In genomic region chr9:44582390-44582789, GRCm38 (mm10) we compare ENCODE assay signal across 14 mouse cellular contexts. TPM values are rescaled to one million over a fixed set of nuclear protein-coding genes. Genes with fewer than 3 reads are reported as not detected.
DNase-seq lines count a peak whose midpoint lies in the region; ATAC-seq and TF ChIP-seq lines count a peak whose summit lies in the region.
"Had no signal": no experiment of that assay in that cellular context is flagged by ENCODE, and none has a peak within 500 bp of the region (broad histone marks: within the 10 kb centered on the region; RNA-seq: fewer than 3 reads in every experiment).

No protein-coding gene starts in this region.

- H3K4me2 ChIP-seq in embryonic facial prominence, embryonic 14.5 days (ENCODE audit: low read depth, low read length), result no peak overlapping the region
- no peak overlapping the region for H3K4me2 ChIP-seq in forebrain, postnatal 0 days (ENCODE audit: low read depth)

- DNase-seq in embryonic facial prominence, embryonic 14.5 days (ENCODE audit: low spot score), result peak; percentile 24
- DNase-seq in embryonic facial prominence, embryonic 10.5 days (ENCODE audit: low spot score), result no peak
- DNase-seq in lung, postnatal 4 days, result peak; percentile 49 to 55
- peak; percentile 59 to 76 for DNase-seq in spleen, postnatal 4 days (ENCODE audit: low spot score in 2 of 2)
- no peak for DNase-seq in yolk sac, embryonic 10.5 days (ENCODE audit: low spot score)
- no peak for DNase-seq in testis, postnatal 10 days (ENCODE audit: low spot score)
- DNase-seq in forebrain, postnatal 0 days, result no peak
- DNase-seq: cerebellum, postnatal 14 days; gastrocnemius, postnatal 36 days; kidney, postnatal 25 days; midbrain, embryonic 14.5 days; right cerebral cortex, adult 18-20 months had no signal

- H3K9ac ChIP-seq in embryonic facial prominence, embryonic 14.5 days (ENCODE audit: low read depth, low read length), result no peak overlapping the region
- H3K9ac ChIP-seq in forebrain, postnatal 0 days, result no peak overlapping the region

- WGBS in embryonic facial prominence, embryonic 14.5 days, result 80% methylated on average over 16 of the region's 16 CpGs
- 87% methylated on average over 16 of the region's 16 CpGs for WGBS in embryonic facial prominence, embryonic 10.5 days
- 92% methylated on average over 16 of the region's 16 CpGs for WGBS in forebrain, postnatal 0 days

- H3K9me3 ChIP-seq in embryonic facial prominence, embryonic 14.5 days (ENCODE audit: control insufficient read depth, low read length), result 0 out of 2 replicates have a peak, but pooled peaks cover 6% of the 10 kb centered on the region
- peaks cover 7% of the 10 kb centered on the region; the same call in 1 of the 2 replicates for H3K9me3 ChIP-seq in embryonic facial prominence, embryonic 10.5 days
- H3K9me3 ChIP-seq in forebrain, postnatal 0 days (ENCODE audit: low read length), result peaks cover 4% of the 10 kb centered on the region; the same call in 1 of the 2 replicates

- H3K36me3 ChIP-seq in embryonic facial prominence, embryonic 14.5 days (ENCODE audit: control insufficient read depth, insufficient read depth, low read length), result no peaks in the 10 kb centered on the region
- no peaks in the 10 kb centered on the region for H3K36me3 ChIP-seq in embryonic facial prominence, embryonic 10.5 days (replicated peaks)
- no peaks in the 10 kb centered on the region for H3K36me3 ChIP-seq in forebrain, postnatal 0 days (ENCODE audit: insufficient read depth)

- ATAC-seq in embryonic facial prominence, embryonic 14.5 days (ENCODE audit: low read depth), result no peak
- peak; percentile 80 for ATAC-seq in granulocyte monocyte progenitor cell, adult 5-6 weeks (replicated peaks; ENCODE audit: poor library complexity, severe bottlenecking)
- no peak for ATAC-seq in forebrain, postnatal 0 days

- H3K4me1 ChIP-seq in embryonic facial prominence, embryonic 14.5 days (ENCODE audit: control insufficient read depth, insufficient read depth, low read length), result no peaks in the 10 kb centered on the region
- H3K4me1 ChIP-seq in embryonic facial prominence, embryonic 10.5 days, result peaks cover 10% of the 10 kb centered on the region
- H3K4me1 ChIP-seq in forebrain, postnatal 0 days (ENCODE audit: insufficient read depth), result no peaks in the 10 kb centered on the region

- no peak for TF ChIP-seq CTCF in forebrain, postnatal 0 days (IDR thresholded peaks at IDR 0.05; ENCODE audit: low read depth)

- H3K27ac ChIP-seq in embryonic facial prominence, embryonic 14.5 days (replicated peaks; ENCODE audit: low read depth, low read length), result no peak overlapping the region
- no peak overlapping the region for H3K27ac ChIP-seq in embryonic facial prominence, embryonic 10.5 days (replicated peaks)
- no peak overlapping the region for H3K27ac ChIP-seq in forebrain, postnatal 0 days (ENCODE audit: low read depth, low read length)

- H3K27me3 ChIP-seq in embryonic facial prominence, embryonic 14.5 days (replicated peaks; ENCODE audit: control insufficient read depth, insufficient read depth, low read length), result no peaks in the 10 kb centered on the region
- H3K27me3 ChIP-seq in embryonic facial prominence, embryonic 10.5 days (replicated peaks; ENCODE audit: low read depth, poor library complexity, severe bottlenecking), result no peaks in the 10 kb centered on the region
- H3K27me3 ChIP-seq in forebrain, postnatal 0 days (ENCODE audit: insufficient read depth, low read length), result no peaks in the 10 kb centered on the region

- no peak overlapping the region for H3K4me3 ChIP-seq in embryonic facial prominence, embryonic 14.5 days (ENCODE audit: low read depth, low read length)
- H3K4me3 ChIP-seq in embryonic facial prominence, embryonic 10.5 days, result no peak overlapping the region
- no peak overlapping the region for H3K4me3 ChIP-seq in forebrain, postnatal 0 days (ENCODE audit: low read depth, low read length)

RNA-seq across cellular contexts. Expression of gene Cxcr5, which starts 20.7 kb away (rescaled TPM):
- 0.13 and 0.35 TPM in 2 replicates for polyA plus RNA-seq in embryonic facial prominence, embryonic 14.5 days (2014; fragmentation: Nextera tagmentation; extraction: Ambion mirVana)
- polyA plus RNA-seq in embryonic facial prominence, embryonic 10.5 days (2016; fragmentation: Nextera tagmentation; extraction: Ambion mirVana), result not detected in 2 replicates
- not detected in 2 replicates for total RNA-seq in granulocyte monocyte progenitor cell, adult 5-6 weeks (2014; fragmentation: Nextera tagmentation)
- total RNA-seq in granulocyte monocyte progenitor cell, adult 5-6 weeks (2017), result not detected in 2 replicates
- not detected in 2 replicates for total RNA-seq in forebrain, postnatal 0 days (2014; rRNA removed)
- polyA plus RNA-seq in forebrain, postnatal 0 days (2015; fragmentation: Nextera tagmentation; extraction: Ambion mirVana), result not detected in 2 replicates
- total RNA-seq: gastrocnemius, postnatal 36 days; left cerebral cortex, postnatal 36 days had no signal
- polyA plus RNA-seq: midbrain, embryonic 14.5 days had no signal

RNA-seq across cellular contexts. Expression of gene Ddx6, which starts 22.3 kb away (rescaled TPM):
- 16.1 and 18.2 TPM in 2 replicates for polyA plus RNA-seq in embryonic facial prominence, embryonic 14.5 days (2014; fragmentation: Nextera tagmentation; extraction: Ambion mirVana)
- 21.8 and 23.5 TPM in 2 replicates for polyA plus RNA-seq in embryonic facial prominence, embryonic 10.5 days (2016; fragmentation: Nextera tagmentation; extraction: Ambion mirVana)
- total RNA-seq in granulocyte monocyte progenitor cell, adult 5-6 weeks (2014; fragmentation: Nextera tagmentation), result 72.4 and 75.7 TPM in 2 replicates
- total RNA-seq in granulocyte monocyte progenitor cell, adult 5-6 weeks (2017), result 79.6 and 80.6 TPM in 2 replicates
- total RNA-seq in forebrain, postnatal 0 days (2014; rRNA removed), result 59.2 and 76.2 TPM in 2 replicates
- 11.1 and 18.3 TPM in 2 replicates for polyA plus RNA-seq in forebrain, postnatal 0 days (2015; fragmentation: Nextera tagmentation; extraction: Ambion mirVana)

Comparison
In these comparisons a context has a peak if more than half of its experiments do, and no peak if none do; other contexts are left out.
1. DNase-seq: peak in embryonic facial prominence, embryonic 14.5 days (single experiment), lung, postnatal 4 days (2 of 2) and spleen, postnatal 4 days (2 of 2); none in embryonic facial prominence, embryonic 10.5 days (single experiment), yolk sac, embryonic 10.5 days (single experiment), testis, postnatal 10 days (single experiment) and forebrain, postnatal 0 days (single experiment).